Mouse (Mus musculus): ENCODE data around the gene Fam72a. TPM values are rescaled to one million over a fixed set of nuclear protein-coding genes. Genes with fewer than 3 reads are reported as not detected.

The Fam72a gene
- polyA plus RNA-seq, 1 experiment, result 6.4 TPM

- Histone ChIP-seq H3K4me1 (ENCODE audit: control insufficient read depth, insufficient read depth, low read length) (no peaks in the 10 kb centered on the region), H3K9ac (ENCODE audit: low read depth, poor library complexity, severe bottlenecking) (no peak overlapping the region), H3K27me3 (ENCODE audit: control insufficient read depth, insufficient read depth, low read length, poor library complexity, severe bottlenecking) (no peaks in the 10 kb centered on the region; the same call in 1 of the 2 replicates), H3K9me3 (replicated peaks; ENCODE audit: control insufficient read depth, insufficient read depth, low read length, poor library complexity, severe bottlenecking) (no peaks in the 10 kb centered on the region), H3K36me3 (ENCODE audit: control insufficient read depth, insufficient read depth, low read length, poor library complexity, severe bottlenecking) (no peaks in the 10 kb centered on the region), H3K4me3 (ENCODE audit: low read depth, low read length) (no peak overlapping the region), H3K27ac (ENCODE audit: insufficient read depth, low read length) (no peak overlapping the region)
- TF ChIP-seq EP300 (IDR thresholded peaks at IDR 0.05; ENCODE audit: insufficient read depth, low read depth, low read length) (no peak), POLR2A (IDR thresholded peaks at IDR 0.05; ENCODE audit: insufficient read depth, low read length) (no peak), CTCF (IDR thresholded peaks at IDR 0.05; ENCODE audit: low read depth, low read length) (no peak)
These were observed 51.4 kb downstream of the Fam72a start for GRCm38 (mm10) chr1:131578943-131579680.

GRCm38 (mm10) chr1:131580389-131580788 is 52.7 kb downstream of the Fam72a start:
- H3K4me3 ChIP-seq (ENCODE audit: low read depth, low read length), result no peak overlapping the region
- H3K9me3 ChIP-seq (replicated peaks; ENCODE audit: control insufficient read depth, insufficient read depth, low read length, poor library complexity, severe bottlenecking), result no peaks in the 10 kb centered on the region
- no peak overlapping the region for H3K27ac ChIP-seq (ENCODE audit: insufficient read depth, low read length)
- H3K36me3 ChIP-seq (ENCODE audit: control insufficient read depth, insufficient read depth, low read length, poor library complexity, severe bottlenecking), result no peaks in the 10 kb centered on the region
- no peak for TF ChIP-seq POLR2A (IDR thresholded peaks at IDR 0.05; ENCODE audit: insufficient read depth, low read length)
- no peak for TF ChIP-seq CTCF (IDR thresholded peaks at IDR 0.05; ENCODE audit: low read depth, low read length)
- TF ChIP-seq EP300 (IDR thresholded peaks at IDR 0.05; ENCODE audit: insufficient read depth, low read depth, low read length), result no peak
- no peaks in the 10 kb centered on the region; the same call in 1 of the 2 replicates for H3K27me3 ChIP-seq (ENCODE audit: control insufficient read depth, insufficient read depth, low read length, poor library complexity, severe bottlenecking)
- H3K4me1 ChIP-seq (ENCODE audit: control insufficient read depth, insufficient read depth, low read length), result no peaks in the 10 kb centered on the region
- no peak overlapping the region for H3K9ac ChIP-seq (ENCODE audit: low read depth, poor library complexity, severe bottlenecking)

GRCm38 (mm10) chr1:131583598-131583997 is 55.9 kb downstream of the Fam72a start:
- Histone ChIP-seq H3K9me3 (replicated peaks; ENCODE audit: control insufficient read depth, insufficient read depth, low read length, poor library complexity, severe bottlenecking) (no peaks in the 10 kb centered on the region), H3K27me3 (ENCODE audit: control insufficient read depth, insufficient read depth, low read length, poor library complexity, severe bottlenecking) (no peaks in the 10 kb centered on the region; the same call in 1 of the 2 replicates), H3K4me1 (ENCODE audit: control insufficient read depth, insufficient read depth, low read length) (no peaks in the 10 kb centered on the region), H3K9ac (ENCODE audit: low read depth, poor library complexity, severe bottlenecking) (no peak overlapping the region), H3K27ac (ENCODE audit: insufficient read depth, low read length) (no peak overlapping the region), H3K4me3 (ENCODE audit: low read depth, low read length) (no peak overlapping the region), H3K36me3 (ENCODE audit: control insufficient read depth, insufficient read depth, low read length, poor library complexity, severe bottlenecking) (no peaks in the 10 kb centered on the region)
- TF ChIP-seq EP300 (IDR thresholded peaks at IDR 0.05; ENCODE audit: insufficient read depth, low read depth, low read length) (no peak), CTCF (IDR thresholded peaks at IDR 0.05; ENCODE audit: low read depth, low read length) (no peak), POLR2A (IDR thresholded peaks at IDR 0.05; ENCODE audit: insufficient read depth, low read length) (no peak)

- Histone ChIP-seq H3K9ac (ENCODE audit: low read depth, poor library complexity, severe bottlenecking) (no peak overlapping the region), H3K4me1 (ENCODE audit: control insufficient read depth, insufficient read depth, low read length) (no peaks in the 10 kb centered on the region), H3K9me3 (replicated peaks; ENCODE audit: control insufficient read depth, insufficient read depth, low read length, poor library complexity, severe bottlenecking) (no peaks in the 10 kb centered on the region), H3K27me3 (ENCODE audit: control insufficient read depth, insufficient read depth, low read length, poor library complexity, severe bottlenecking) (no peaks in the 10 kb centered on the region; the same call in 1 of the 2 replicates), H3K36me3 (ENCODE audit: control insufficient read depth, insufficient read depth, low read length, poor library complexity, severe bottlenecking) (no peaks in the 10 kb centered on the region), H3K4me3 (ENCODE audit: low read depth, low read length) (no peak overlapping the region), H3K27ac (ENCODE audit: insufficient read depth, low read length) (no peak overlapping the region)
- TF ChIP-seq CTCF (IDR thresholded peaks at IDR 0.05; ENCODE audit: low read depth, low read length) (no peak), POLR2A (IDR thresholded peaks at IDR 0.05; ENCODE audit: insufficient read depth, low read length) (no peak)
These were observed 59.1 kb downstream of the Fam72a start for GRCm38 (mm10) chr1:131586836-131587235.

Other genes with a start within 250 kb of the Fam72a start
- 4.0 and 5.2 TPM in 2 replicates for gene Ikbke, start 248.3 kb upstream of the Fam72a start, polyA plus RNA-seq (2011; ENCODE audit: insufficient read depth, insufficient read length, low read depth, missing spikeins)
- gene Srgap2, start 551 bp upstream of the Fam72a start, polyA plus RNA-seq (2011; ENCODE audit: insufficient read depth, insufficient read length, low read depth, missing spikeins), result 78.9 and 83.8 TPM in 2 replicates
- 0.49 TPM in 1 of 2 replicates, not detected in the other for gene Avpr1b, start 71.3 kb downstream of the Fam72a start, polyA plus RNA-seq (2011; ENCODE audit: insufficient read depth, insufficient read length, low read depth, missing spikeins)
- not detected in 2 replicates for gene Ctse, start 110.4 kb downstream of the Fam72a start, polyA plus RNA-seq (2011; ENCODE audit: insufficient read depth, insufficient read length, low read depth, missing spikeins)
- gene Rab7b, start 160.8 kb downstream of the Fam72a start, polyA plus RNA-seq (2011; ENCODE audit: insufficient read depth, insufficient read length, low read depth, missing spikeins), result 3.1 and 4.4 TPM in 2 replicates
- not detected in 2 replicates for gene Slc26a9, start 216.1 kb downstream of the Fam72a start, polyA plus RNA-seq (2011; ENCODE audit: insufficient read depth, insufficient read length, low read depth, missing spikeins)